Mouse (Mus musculus) stomach, embryonic 14.5 days (tissue): Measurements from ENCODE around the gene Smim22. TPM values are rescaled to one million over a fixed set of nuclear protein-coding genes. Genes with fewer than 3 reads are reported as not detected.

ENCODE experiments used
- ATAC-seq: fragments of 200-750 bp; cut with Nextera tagmentation; 2 replicates; pipeline ENCODE4 v1.8.0; 2017; ENCODE audit warnings: low read depth, moderate TSS enrichment; ENCODE audit not compliant: insufficient number of reproducible peaks, insufficient read depth, low FRiP score
- H3K27ac ChIP-seq: fragments of 300-500 bp; sonication (generic); 2 replicates; pipeline ENCODE4 v1.5.1; 2014; ENCODE audit warnings: mild to moderate bottlenecking, low read length, moderate library complexity, mixed read lengths
- H3K27me3 ChIP-seq: fragments of 300-500 bp; sonication (generic); 2 replicates; pipeline ENCODE4 v1.6.1; 2014; ENCODE audit warnings: low read length, control low read depth, mixed read lengths; ENCODE audit not compliant: control insufficient read depth, insufficient read depth
- H3K36me3 ChIP-seq: fragments of 300-500 bp; sonication (generic); 2 replicates; pipeline ENCODE4 v1.6.1; 2014; ENCODE audit warnings: mild to moderate bottlenecking, control low read depth, low read length, moderate library complexity, mixed read lengths; ENCODE audit not compliant: control insufficient read depth, insufficient read depth
- H3K4me1 ChIP-seq: fragments of 300-500 bp; sonication (generic); 2 replicates; pipeline ENCODE4 v1.6.1; 2014; ENCODE audit warnings: low read length, control low read depth, mixed read lengths; ENCODE audit not compliant: control insufficient read depth, insufficient read depth
- H3K4me2 ChIP-seq: fragments of 300-500 bp; sonication (generic); replicated peaks from 2 replicates; pipeline ENCODE4 v1.6.1; 2014; ENCODE audit warnings: low read depth, low read length, control low read depth
- H3K4me3 ChIP-seq: fragments of 300-500 bp; sonication (generic); 2 replicates; pipeline ENCODE4 v1.5.1; 2014; ENCODE audit warnings: low read depth, low read length, control low read depth
- H3K9ac ChIP-seq: fragments of 300-500 bp; sonication (generic); replicated peaks from 2 replicates; pipeline ENCODE4 v1.6.1; 2014; ENCODE audit warnings: low read depth, mild to moderate bottlenecking, control low read depth, low read length, moderate library complexity, mixed read lengths
- H3K9me3 ChIP-seq: fragments of 300-500 bp; sonication (generic); 2 replicates; pipeline ENCODE4 v1.6.1; 2016; ENCODE audit warnings: low read depth, low read length, control low read depth; ENCODE audit not compliant: control insufficient read depth
- WGBS: fragments of 180-500 bp; shearing (Covaris S2); extraction: QIAGEN DNeasy Blood & Tissue Kit; methylation state at CpG from one replicate; pipeline ENCODE4 v1.1.7; 2014; 5-methylcytosine and 5-hydroxymethylcytosine counted together
- polyA plus RNA-seq: library from polyadenylated mRNA; unstranded; fragments of >200 nt; fragmentation: Nextera tagmentation; extraction: Ambion mirVana; gene quantifications from 2 replicates; pipeline ENCODE4 v1.2.1, GENCODE M21; 2014

Gene Smim22
- 38.4 and 38.6 TPM in 2 replicates for polyA plus RNA-seq

DNA sequence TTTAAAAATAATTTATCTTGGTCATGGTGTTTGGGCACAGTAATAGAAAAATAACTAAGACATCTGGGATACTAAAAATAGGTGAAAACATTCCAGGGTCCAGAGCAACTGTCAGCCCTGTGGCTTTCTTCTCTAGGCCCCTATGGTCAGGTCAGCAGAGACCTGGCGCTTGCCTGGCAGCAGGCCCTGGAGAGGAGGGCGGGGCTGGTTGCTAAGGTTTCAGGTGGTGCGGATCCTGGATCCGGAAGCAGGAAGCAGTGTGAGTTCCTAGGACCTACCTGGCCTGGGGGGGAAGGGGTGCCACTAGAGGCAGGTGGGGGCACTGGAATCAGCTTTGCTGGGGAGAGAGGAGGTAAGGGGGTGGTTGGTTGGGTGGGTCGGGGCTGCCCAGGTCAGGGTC, at the start of gene Smim22:
Smim22 (plus strand) TSS at position 222 of the 400 bp plus-strand sequence.
- 38% methylated on average over 5 of the region's 5 CpGs for WGBS
- Histone ChIP-seq H3K4me1 (no peaks in the 10 kb centered on the region), H3K4me2 (peak within 1 kb of the TSS; percentile 35), H3K9me3 (no peaks in the 10 kb centered on the region), H3K27me3 (no peaks in the 10 kb centered on the region), H3K4me3 (peak within 1 kb of the TSS; percentile 20), H3K27ac (peak within 1 kb of the TSS; percentile 27; the same call in 1 of the 2 replicates), H3K9ac (no peak within 1 kb of the TSS; the same call in 1 of the 2 replicates), H3K36me3 (no peaks in the 10 kb centered on the region; the same call in 1 of the 2 replicates)
- ATAC-seq, result peak; percentile 87

DNA sequence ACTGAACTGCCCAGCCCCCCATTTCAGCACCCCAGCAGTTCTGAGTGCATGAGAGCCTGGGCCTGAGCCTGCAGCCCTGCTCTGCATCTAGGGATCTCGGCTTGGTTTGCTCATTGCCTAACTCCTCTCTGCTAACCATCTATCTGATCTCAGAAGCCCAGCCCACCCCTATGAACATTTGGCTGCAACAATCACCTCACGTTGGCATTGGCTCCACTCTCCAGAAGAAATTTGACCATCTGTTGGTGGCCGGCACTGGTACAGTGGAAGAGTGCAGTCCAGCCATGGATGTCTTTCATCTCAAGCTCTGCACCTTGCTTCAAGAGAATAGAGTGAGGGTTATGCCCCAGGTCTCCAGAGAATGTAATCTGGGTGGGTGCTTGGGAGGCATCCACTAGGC, 49.6 kb upstream of the Smim22 start:
- no peak overlapping the region for H3K27ac ChIP-seq
- ATAC-seq, result no peak
- no peaks in the 10 kb centered on the region for H3K27me3 ChIP-seq
- H3K4me1 ChIP-seq, result no peaks in the 10 kb centered on the region
- no peak overlapping the region for H3K4me2 ChIP-seq
- WGBS, result 87% methylated on average over 3 of the region's 3 CpGs
- peaks cover 46% of the 10 kb centered on the region for H3K36me3 ChIP-seq
- H3K4me3 ChIP-seq, result no peak overlapping the region
- H3K9ac ChIP-seq, result no peak overlapping the region
- H3K9me3 ChIP-seq, result no peaks in the 10 kb centered on the region

DNA sequence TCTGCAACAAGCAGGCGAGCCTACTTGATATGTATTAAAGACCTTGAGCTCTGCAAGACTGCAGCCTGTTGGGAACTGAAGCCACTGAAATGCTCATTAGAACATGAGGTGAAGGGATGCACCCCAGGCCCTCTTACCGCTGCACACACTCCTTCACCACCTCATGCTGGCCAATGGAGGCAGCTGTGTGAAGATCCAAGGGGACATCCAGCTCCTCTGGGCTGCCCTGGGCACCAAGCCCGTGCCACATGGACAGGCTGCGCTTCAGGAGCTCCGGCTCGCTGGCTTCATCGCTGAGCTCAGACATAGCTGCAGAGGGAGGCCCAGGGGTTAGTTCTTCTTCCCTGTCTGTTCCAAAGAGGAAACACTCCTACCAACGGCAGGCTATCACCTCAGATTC, 46.8 kb upstream of the Smim22 start:
- Histone ChIP-seq H3K36me3 (peaks cover 19% of the 10 kb centered on the region), H3K27ac (no peak overlapping the region), H3K27me3 (no peaks in the 10 kb centered on the region), H3K4me1 (peaks cover 11% of the 10 kb centered on the region; the same call in 1 of the 2 replicates), H3K9ac (no peak overlapping the region), H3K9me3 (no peaks in the 10 kb centered on the region), H3K4me2 (no peak overlapping the region), H3K4me3 (no peak overlapping the region)
- 80% methylated on average over 8 of the region's 8 CpGs for WGBS
- ATAC-seq, result no peak

DNA sequence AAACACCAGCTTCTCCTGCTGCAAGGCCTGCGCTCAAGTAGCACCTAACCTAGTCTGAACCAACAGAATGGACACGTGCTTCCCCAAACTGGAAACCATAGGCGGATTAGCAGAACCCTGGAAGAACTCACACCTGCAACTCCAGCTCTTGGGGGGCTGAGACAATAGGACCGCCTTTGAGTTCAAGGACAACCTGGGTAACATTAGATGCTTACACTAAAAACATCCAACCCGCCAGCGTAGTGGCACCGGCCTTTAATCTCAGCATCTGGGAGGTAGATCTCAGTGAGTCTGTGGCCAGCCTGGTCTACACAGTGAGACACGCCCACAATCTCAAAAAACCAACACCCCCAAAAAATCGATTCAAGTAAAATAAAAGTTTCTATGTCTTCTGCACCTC, 43.7 kb upstream of the Smim22 start:
- no peaks in the 10 kb centered on the region; the same call in 1 of the 2 replicates for H3K36me3 ChIP-seq
- peaks cover 11% of the 10 kb centered on the region; the same call in 1 of the 2 replicates for H3K4me1 ChIP-seq
- peak overlapping the region; percentile 77 for H3K4me3 ChIP-seq
- WGBS, result 42% methylated on average over 9 of the region's 9 CpGs
- no peaks in the 10 kb centered on the region for H3K9me3 ChIP-seq
- H3K27ac ChIP-seq, result no peak overlapping the region
- no peaks in the 10 kb centered on the region for H3K27me3 ChIP-seq
- H3K4me2 ChIP-seq, result peak overlapping the region; percentile 68
- ATAC-seq, result no peak
- H3K9ac ChIP-seq, result peak overlapping the region; percentile 74

DNA sequence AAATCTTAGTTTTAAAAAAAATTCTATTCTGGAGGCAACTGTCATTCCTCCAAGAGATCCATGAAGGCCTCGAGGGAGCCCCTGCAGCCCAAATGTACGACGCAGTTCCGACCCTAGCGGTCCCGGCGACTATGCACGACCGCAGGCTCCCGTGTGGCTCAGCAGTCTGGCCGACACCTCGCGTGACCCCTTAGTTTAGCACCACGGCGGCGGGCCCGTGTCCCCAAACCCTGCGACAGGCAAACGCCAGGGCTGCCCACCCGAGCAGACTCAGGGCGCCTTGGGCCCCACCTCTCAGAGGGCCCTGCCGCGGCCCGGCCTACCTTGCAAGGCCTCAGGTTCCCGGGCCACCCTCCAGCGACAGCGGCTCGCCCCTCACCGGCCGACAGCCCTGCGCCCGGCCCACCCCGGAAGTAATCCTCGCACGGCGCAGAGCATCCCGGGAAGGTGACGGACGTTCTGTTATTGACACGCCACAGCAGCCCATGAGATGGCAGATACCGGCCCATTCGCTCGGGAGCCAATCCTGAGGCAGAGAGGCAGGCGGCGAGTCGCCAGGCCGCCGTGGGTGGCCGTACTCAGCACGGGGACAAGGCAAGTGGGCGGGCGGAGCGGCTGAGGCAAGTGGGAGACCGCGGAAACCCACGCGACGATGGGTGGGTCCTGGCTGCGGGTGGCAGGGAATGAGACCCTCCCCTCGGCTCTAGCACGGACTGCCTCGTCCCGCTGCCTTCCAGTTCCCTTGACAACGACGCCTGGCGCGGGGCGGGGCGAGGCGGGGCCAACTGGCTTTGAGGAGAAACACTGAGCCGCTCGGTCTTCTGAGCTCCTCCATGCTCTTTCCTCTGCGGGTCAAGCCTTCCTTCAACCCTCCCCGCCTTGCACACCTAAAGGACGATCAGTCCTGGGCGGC, 43.0 kb upstream of the Smim22 start, which contains the start of gene Anks3:
Anks3 (minus strand) TSS at position 409 of the 913 bp plus-strand sequence.
- H3K36me3 ChIP-seq, result no peaks in the 10 kb centered on the region; the same call in 1 of the 2 replicates
- H3K9ac ChIP-seq, result peak within 1 kb of the TSS; percentile 74
- no peaks in the 10 kb centered on the region for H3K9me3 ChIP-seq
- H3K27ac ChIP-seq, result peak within 1 kb of the TSS; percentile 68
- H3K27me3 ChIP-seq, result no peaks in the 10 kb centered on the region
- under 1% methylated on average over 76 of the region's 76 CpGs for WGBS
- peak within 1 kb of the TSS; percentile 77 for H3K4me3 ChIP-seq
- H3K4me2 ChIP-seq, result peak within 1 kb of the TSS; percentile 68
- peak; percentile 98 for ATAC-seq
- H3K4me1 ChIP-seq, result peaks cover 11% of the 10 kb centered on the region; the same call in 1 of the 2 replicates

DNA sequence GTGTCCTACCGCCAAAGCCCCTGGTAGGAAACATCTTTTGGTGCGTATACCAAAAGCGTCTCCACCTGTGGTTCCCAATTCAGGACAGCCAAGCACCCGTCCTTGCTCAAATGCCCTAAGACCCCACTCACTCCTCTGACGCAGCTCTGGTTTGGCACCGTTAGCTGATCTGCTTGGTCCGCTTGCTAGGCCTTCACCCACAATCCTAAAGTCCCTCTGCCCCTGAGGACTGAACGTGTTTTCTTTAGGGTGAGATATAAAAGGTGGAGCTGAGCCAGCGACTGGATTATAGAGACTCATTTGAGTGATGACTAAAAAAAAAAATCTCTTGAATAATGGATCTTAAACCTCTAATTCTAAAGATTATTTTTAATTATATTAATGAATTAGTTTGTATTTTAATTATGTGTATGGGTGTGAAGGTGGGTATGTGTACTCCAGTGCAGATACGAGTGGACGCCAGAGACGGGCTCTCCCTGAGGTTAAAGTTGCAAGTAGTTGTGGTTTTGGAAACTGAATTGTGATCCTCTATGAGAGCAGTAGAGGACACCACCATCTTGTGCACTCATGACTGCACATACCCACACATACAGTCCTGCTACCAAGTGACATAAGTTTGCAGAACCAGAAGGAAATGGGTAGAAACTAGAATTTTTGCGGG, 42.2 kb upstream of the Smim22 start:
- Histone ChIP-seq H3K4me1 (peaks cover 11% of the 10 kb centered on the region; the same call in 1 of the 2 replicates), H3K9ac (peak overlapping the region; percentile 74; the same call in 1 of the 2 replicates), H3K36me3 (no peaks in the 10 kb centered on the region), H3K4me3 (peak overlapping the region; percentile 77), H3K27ac (peak overlapping the region; percentile 68), H3K4me2 (peak overlapping the region; percentile 68), H3K9me3 (no peaks in the 10 kb centered on the region), H3K27me3 (no peaks in the 10 kb centered on the region)
- WGBS, result 22% methylated on average over 13 of the region's 13 CpGs
- no peak for ATAC-seq

DNA sequence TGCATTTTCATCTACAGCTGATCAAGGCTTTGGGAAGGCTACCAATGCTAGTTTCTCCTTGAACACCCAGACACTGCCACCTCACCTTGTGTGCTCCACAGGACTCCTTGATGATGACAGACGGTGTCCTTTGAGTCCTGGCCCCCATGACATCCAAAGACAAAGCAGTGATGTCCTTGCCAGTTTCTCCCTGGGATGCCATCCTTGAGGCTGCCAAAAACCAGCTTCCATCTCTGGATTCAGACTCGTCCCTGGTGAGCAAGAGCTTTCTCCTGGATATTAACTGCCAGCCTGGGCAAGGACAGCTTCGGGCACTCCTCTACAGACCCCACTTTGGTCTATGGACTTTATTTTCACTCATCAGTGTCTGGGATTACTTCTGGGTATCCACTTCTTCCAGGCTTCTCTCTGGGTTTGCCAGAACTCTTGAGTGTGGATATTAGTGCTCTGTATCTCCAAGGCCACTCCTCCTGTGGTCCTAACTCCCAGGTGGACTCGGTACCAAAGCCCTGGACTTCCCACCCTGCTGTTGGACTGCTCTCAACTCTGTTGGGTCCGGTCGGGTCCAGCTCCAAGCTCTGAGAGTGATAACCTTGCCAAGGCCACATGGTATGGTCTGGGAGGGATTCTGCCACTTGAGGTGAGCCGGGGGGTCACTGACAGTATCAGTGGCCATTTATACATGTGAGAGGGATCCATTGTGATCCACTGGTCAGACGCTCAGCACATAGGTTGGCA, 41.5 kb upstream of the Smim22 start:
- ATAC-seq, result no peak
- no peaks in the 10 kb centered on the region for H3K36me3 ChIP-seq
- peak overlapping the region; percentile 68 for H3K4me2 ChIP-seq
- no peaks in the 10 kb centered on the region for H3K27me3 ChIP-seq
- H3K9me3 ChIP-seq, result no peaks in the 10 kb centered on the region
- no peak overlapping the region for H3K4me3 ChIP-seq
- 90% methylated on average over 8 of the region's 8 CpGs for WGBS
- H3K4me1 ChIP-seq, result peaks cover 11% of the 10 kb centered on the region; the same call in 1 of the 2 replicates
- H3K27ac ChIP-seq, result no peak overlapping the region
- no peak overlapping the region for H3K9ac ChIP-seq

DNA sequence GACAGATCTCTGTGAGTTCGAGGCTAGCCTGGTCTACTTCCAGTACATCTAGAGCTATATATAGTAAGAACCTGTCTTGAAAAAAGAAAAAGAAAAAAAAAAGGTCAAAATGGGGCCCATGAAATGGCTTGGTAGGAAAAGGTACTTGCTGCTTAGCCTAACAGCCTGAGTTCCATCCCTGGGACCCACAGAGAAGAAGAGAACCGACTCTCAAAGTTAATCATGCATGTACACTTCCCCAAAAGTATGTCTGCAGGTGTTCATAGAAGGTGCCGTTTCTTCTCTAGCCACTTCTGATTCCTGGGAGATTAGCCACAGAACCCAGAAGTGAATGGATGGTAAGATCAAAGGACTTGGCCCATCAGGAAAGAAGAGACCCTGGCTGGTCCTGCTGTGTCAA, 38.7 kb upstream of the Smim22 start:
- WGBS, result 87% methylated on average over 3 of the region's 3 CpGs
- no peak overlapping the region for H3K4me2 ChIP-seq
- H3K27ac ChIP-seq, result no peak overlapping the region
- no peaks in the 10 kb centered on the region for H3K9me3 ChIP-seq
- 0 out of 2 replicates have a peak, but pooled peaks cover 3% of the 10 kb centered on the region for H3K4me1 ChIP-seq
- H3K36me3 ChIP-seq, result no peaks in the 10 kb centered on the region
- ATAC-seq, result no peak
- no peak overlapping the region for H3K4me3 ChIP-seq
- no peak overlapping the region for H3K9ac ChIP-seq
- no peaks in the 10 kb centered on the region for H3K27me3 ChIP-seq
